Mouse (Mus musculus) T-cell, adult 66 days (primary cell): ENCODE data around the gene Gm9733. TPM values are rescaled to one million over a fixed set of nuclear protein-coding genes. Genes with fewer than 3 reads are reported as not detected.

Source experiments
- total RNA-seq, 2 experiments: library from RNA; stranded (reverse); gene quantifications; 3 replicates in 1 of 2; 4 replicates in 1 of 2; pipeline ENCODE4 v1.2.4; 2023

Gm9733 gene
- under 1 TPM in 1 of 2 experiments, not detected in 1; 0.99 TPM for total RNA-seq

GRCm38 (mm10) chr3:15332063-15332462 lies at the start of gene Gm9733:
Gm9733 (minus strand) TSS chr3:15332302.

Other genes with a start within 250 kb of the Gm9733 start
- gene Sirpb1a, start 94.2 kb upstream of the Gm9733 start, total RNA-seq, result not detected
- under 1 TPM in 1 of 2 experiments, not detected in 1; 0.64 TPM for gene Sirpb1b, start 242.8 kb upstream of the Gm9733 start, total RNA-seq